Mouse (Mus musculus): ENCODE data around the gene Sardh. TPM values are rescaled to one million over a fixed set of nuclear protein-coding genes. Genes with fewer than 3 reads are reported as not detected.

The Sardh gene
- polyA plus RNA-seq, 1 experiment from 2014 or later, result 6.3 TPM

Other genes with a start within 250 kb of the Sardh start
- gene Cacfd1, start 238.4 kb downstream of the Sardh start, polyA plus RNA-seq (2015; fragmentation: Nextera tagmentation; extraction: Ambion mirVana), result 72.7 and 82.7 TPM in 2 replicates
- 0.91 and 1.1 TPM in 2 replicates for gene Slc2a6, start 220.3 kb downstream of the Sardh start, polyA plus RNA-seq (2015; fragmentation: Nextera tagmentation; extraction: Ambion mirVana)
- gene Mymk, start 176.2 kb downstream of the Sardh start, polyA plus RNA-seq (2015; fragmentation: Nextera tagmentation; extraction: Ambion mirVana), result 63.7 and 71.1 TPM in 2 replicates
- gene Adamtsl2, start 169.0 kb downstream of the Sardh start, polyA plus RNA-seq (2015; fragmentation: Nextera tagmentation; extraction: Ambion mirVana), result 3.8 and 5.0 TPM in 2 replicates
- 0.12 and 0.31 TPM in 2 replicates for gene Fam163b, start 105.8 kb downstream of the Sardh start, polyA plus RNA-seq (2015; fragmentation: Nextera tagmentation; extraction: Ambion mirVana)
- gene Dbh, start 83.1 kb downstream of the Sardh start, polyA plus RNA-seq (2015; fragmentation: Nextera tagmentation; extraction: Ambion mirVana), result 0.55 and 1.1 TPM in 2 replicates
- gene Vav2, start 178.7 kb upstream of the Sardh start, polyA plus RNA-seq (2015; fragmentation: Nextera tagmentation; extraction: Ambion mirVana), result 5.8 and 6.7 TPM in 2 replicates
- gene Brd3os, start 194.0 kb upstream of the Sardh start, polyA plus RNA-seq (2015; fragmentation: Nextera tagmentation; extraction: Ambion mirVana), result 16.4 and 17.0 TPM in 2 replicates

Data from embryonic facial prominence, embryonic 15.5 days (tissue).